Mouse (Mus musculus) neural tube, embryonic 15.5 days (tissue): ENCODE measurements at regions not wholly inside any gene's neighbourhood (a gene's known extent, or its start where the extent isn't known, plus 50 kb on each side); places are given as distances from the start of the nearest gene placed in this dataset.
A peak's percentile ranks its signal among the peaks of the same experiment; 100 is the strongest.

ENCODE experiments used
- ATAC-seq: fragments of 200-750 bp; cut with Nextera tagmentation; 2 replicates; pipeline ENCODE4 v1.8.0; 2017; ENCODE audit warnings: mild to moderate bottlenecking, moderate TSS enrichment, moderate library complexity; ENCODE audit not compliant: low FRiP score
- H3K27ac ChIP-seq: fragments of 300-500 bp; sonication (generic); replicated peaks from 2 replicates; pipeline ENCODE4 v1.5.1; 2015; ENCODE audit warnings: mild to moderate bottlenecking, inconsistent platforms
- H3K27me3 ChIP-seq: fragments of 300-500 bp; sonication (generic); replicated peaks from 2 replicates; pipeline ENCODE4 v1.6.1; 2015; ENCODE audit warnings: inconsistent platforms
- H3K36me3 ChIP-seq: fragments of 300-500 bp; sonication (generic); 2 replicates; pipeline ENCODE4 v1.6.1; 2015; ENCODE audit warnings: inconsistent platforms
- H3K4me1 ChIP-seq: fragments of 300-500 bp; sonication (generic); 2 replicates; pipeline ENCODE4 v1.6.1; 2015; ENCODE audit warnings: inconsistent platforms
- H3K4me2 ChIP-seq: fragments of 300-500 bp; sonication (generic); 2 replicates; pipeline ENCODE4 v1.6.1; 2015; ENCODE audit warnings: inconsistent platforms, mild to moderate bottlenecking, moderate library complexity
- H3K4me3 ChIP-seq: fragments of 300-500 bp; sonication (generic); replicated peaks from 2 replicates; pipeline ENCODE4 v1.5.1; 2015; ENCODE audit warnings: mild to moderate bottlenecking, inconsistent platforms
- H3K9ac ChIP-seq: fragments of 300-500 bp; sonication (generic); replicated peaks from 2 replicates; pipeline ENCODE4 v1.6.1; 2015; ENCODE audit warnings: mild to moderate bottlenecking, inconsistent platforms
- H3K9me3 ChIP-seq: fragments of 300-500 bp; sonication (generic); replicated peaks from 2 replicates; pipeline ENCODE4 v1.6.1; 2016; ENCODE audit warnings: inconsistent platforms
- WGBS: fragments of 180-500 bp; shearing (Covaris S2); methylation state at CpG from one replicate; pipeline ENCODE4 v1.1.7; 2015; ENCODE audit warnings: mixed read lengths; 5-methylcytosine and 5-hydroxymethylcytosine counted together

DNA sequence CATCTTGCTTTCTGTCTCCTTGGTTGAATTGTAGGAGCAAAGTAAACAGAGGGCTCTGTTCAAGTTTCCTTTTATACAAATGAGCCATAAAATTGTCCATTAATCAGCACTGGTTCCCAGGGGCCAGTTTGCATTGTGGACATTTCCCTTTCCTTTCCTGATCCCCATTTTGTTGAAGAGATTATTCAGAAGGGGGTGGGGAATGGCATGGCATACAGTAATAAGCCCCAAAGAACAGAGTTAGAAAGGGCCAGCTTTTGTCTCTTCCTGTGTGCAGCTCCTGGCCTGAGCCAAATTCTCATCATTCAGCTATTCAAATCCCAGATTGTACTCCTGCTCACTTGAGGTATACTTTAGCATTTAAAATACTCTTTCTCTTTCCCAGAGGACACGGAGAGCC lies 441.8 kb downstream of the Epha4 start:
- Histone ChIP-seq H3K4me3 (no peak overlapping the region), H3K4me1 (no peaks in the 10 kb centered on the region), H3K4me2 (no peak overlapping the region), H3K9me3 (no peaks in the 10 kb centered on the region), H3K9ac (no peak overlapping the region), H3K27ac (no peak overlapping the region), H3K36me3 (no peaks in the 10 kb centered on the region), H3K27me3 (no peaks in the 10 kb centered on the region)
- 19% methylated on average over 1 of the region's 1 CpGs for WGBS
- ATAC-seq = no peak

GRCm38 (mm10) chr1:77074926-77075885 lies 439.7 kb downstream of the Epha4 start:
- no peak overlapping the region for H3K9ac ChIP-seq
- no peak for ATAC-seq
- H3K27ac ChIP-seq = no peak overlapping the region
- no peak overlapping the region for H3K4me3 ChIP-seq
- 83% methylated on average over 13 of the region's 13 CpGs for WGBS
- no peaks in the 10 kb centered on the region for H3K4me1 ChIP-seq
- H3K9me3 ChIP-seq = no peaks in the 10 kb centered on the region
- H3K36me3 ChIP-seq = no peaks in the 10 kb centered on the region
- H3K4me2 ChIP-seq = no peak overlapping the region
- H3K27me3 ChIP-seq = no peaks in the 10 kb centered on the region; the same call in 1 of the 2 replicates

DNA sequence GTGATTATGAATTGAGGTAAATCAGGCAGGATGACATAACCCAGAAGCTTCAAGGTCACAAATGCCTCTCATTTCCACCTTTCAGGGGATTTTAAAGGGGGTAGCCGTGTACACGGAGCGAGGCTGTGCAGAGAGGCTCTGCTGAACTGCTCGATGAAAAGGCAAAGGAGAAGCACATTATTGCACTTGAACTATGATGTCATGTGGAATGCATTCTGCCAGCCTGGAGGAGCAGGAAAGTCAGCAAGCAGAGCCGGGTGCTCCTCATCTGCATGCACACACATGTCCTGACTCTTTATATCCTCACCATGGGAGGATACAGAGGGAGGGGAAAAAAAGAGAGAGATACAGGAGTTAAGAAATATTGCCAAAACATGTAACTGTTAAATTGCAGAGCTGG lies 434.1 kb downstream of the Epha4 start:
- H3K4me1 ChIP-seq = peaks cover 15% of the 10 kb centered on the region
- H3K9me3 ChIP-seq = no peaks in the 10 kb centered on the region
- no peak overlapping the region for H3K4me3 ChIP-seq
- no peaks in the 10 kb centered on the region for H3K36me3 ChIP-seq
- 0 out of 2 replicates have a peak overlapping the region, but pooled peaks have one; percentile 33 for H3K27ac ChIP-seq
- peaks cover 3% of the 10 kb centered on the region; the same call in 1 of the 2 replicates for H3K27me3 ChIP-seq
- WGBS = 22% methylated on average over 5 of the region's 5 CpGs
- no peak for ATAC-seq
- no peak overlapping the region for H3K4me2 ChIP-seq
- H3K9ac ChIP-seq = no peak overlapping the region

- peaks cover 15% of the 10 kb centered on the region for H3K4me1 ChIP-seq
- no peak overlapping the region for H3K4me2 ChIP-seq
- no peak overlapping the region for H3K4me3 ChIP-seq
- H3K9ac ChIP-seq = no peak overlapping the region
- no peaks in the 10 kb centered on the region for H3K36me3 ChIP-seq
- no peaks in the 10 kb centered on the region for H3K9me3 ChIP-seq
- ATAC-seq = no peak
- no peak overlapping the region for H3K27ac ChIP-seq
- WGBS = 49% methylated on average over 7 of the region's 7 CpGs
- peaks cover 3% of the 10 kb centered on the region for H3K27me3 ChIP-seq
These were observed 433.2 kb downstream of the Epha4 start for GRCm38 (mm10) chr1:77081660-77082059.

DNA sequence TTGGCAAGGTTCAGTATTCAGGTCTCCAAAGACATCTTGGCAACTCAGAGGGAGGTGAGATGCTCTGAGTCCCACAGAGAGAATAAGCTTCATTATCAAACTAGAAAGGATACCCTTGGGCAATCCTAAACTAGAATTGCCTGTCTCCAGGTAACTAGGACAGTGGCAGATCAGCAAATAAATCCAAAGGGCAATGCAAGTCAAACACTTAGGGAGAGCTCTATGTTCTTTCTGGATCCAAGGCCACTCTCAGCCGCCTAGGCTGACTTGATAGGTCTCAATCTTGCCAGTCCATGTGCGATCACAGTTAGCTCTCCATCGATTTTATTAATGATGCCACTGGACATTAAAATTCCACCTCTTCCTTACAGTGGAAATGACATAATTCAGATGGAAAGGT lies 432.5 kb downstream of the Epha4 start:
- Histone ChIP-seq H3K4me3 (no peak overlapping the region), H3K9me3 (no peaks in the 10 kb centered on the region), H3K27me3 (peaks cover 3% of the 10 kb centered on the region), H3K9ac (no peak overlapping the region), H3K36me3 (no peaks in the 10 kb centered on the region), H3K27ac (no peak overlapping the region), H3K4me2 (no peak overlapping the region), H3K4me1 (peaks cover 15% of the 10 kb centered on the region)
- ATAC-seq = no peak
- 84% methylated on average over 3 of the region's 3 CpGs for WGBS

DNA sequence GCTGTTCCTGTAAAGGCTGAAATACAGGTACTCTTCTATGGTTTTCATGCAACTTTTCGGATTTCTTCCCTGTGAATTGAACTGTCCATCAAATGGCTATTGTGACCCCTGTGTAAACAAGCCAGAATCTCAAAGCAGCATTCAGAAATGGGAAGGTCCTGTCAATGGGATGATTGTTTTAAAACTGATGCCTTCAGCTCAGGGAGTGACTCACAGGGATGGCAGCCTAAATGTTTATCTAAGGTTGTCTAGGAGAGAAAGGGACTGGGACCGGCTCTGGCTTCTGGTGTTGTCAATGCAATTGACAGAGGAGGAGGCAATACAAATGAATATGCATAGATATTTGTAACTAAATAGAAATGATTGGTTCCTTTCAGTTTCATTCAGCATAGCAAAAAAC lies 421.3 kb downstream of the Epha4 start:
- Histone ChIP-seq H3K27me3 (no peaks in the 10 kb centered on the region), H3K9ac (no peak overlapping the region), H3K9me3 (no peaks in the 10 kb centered on the region), H3K27ac (no peak overlapping the region), H3K4me2 (no peak overlapping the region), H3K36me3 (no peaks in the 10 kb centered on the region), H3K4me3 (no peak overlapping the region), H3K4me1 (no peaks in the 10 kb centered on the region; the same call in 1 of the 2 replicates)
- WGBS = 36% methylated on average over 2 of the region's 2 CpGs
- no peak for ATAC-seq

- H3K36me3 ChIP-seq = no peaks in the 10 kb centered on the region
- no peak for ATAC-seq
- no peak overlapping the region for H3K4me3 ChIP-seq
- H3K27ac ChIP-seq = no peak overlapping the region
- H3K9me3 ChIP-seq = no peaks in the 10 kb centered on the region
- no peaks in the 10 kb centered on the region for H3K4me1 ChIP-seq
- H3K9ac ChIP-seq = no peak overlapping the region
- WGBS = 67% methylated on average over 12 of the region's 12 CpGs
- H3K27me3 ChIP-seq = no peaks in the 10 kb centered on the region
- no peak overlapping the region for H3K4me2 ChIP-seq
These were observed 413.1 kb downstream of the Epha4 start for GRCm38 (mm10) chr1:77101726-77102272.

- Histone ChIP-seq H3K4me3 (no peak overlapping the region), H3K4me2 (no peak overlapping the region), H3K9ac (no peak overlapping the region), H3K4me1 (no peaks in the 10 kb centered on the region), H3K9me3 (no peaks in the 10 kb centered on the region), H3K27me3 (no peaks in the 10 kb centered on the region), H3K27ac (no peak overlapping the region), H3K36me3 (no peaks in the 10 kb centered on the region)
- WGBS = 55% methylated on average over 13 of the region's 13 CpGs
- ATAC-seq = no peak
These were observed 412.3 kb downstream of the Epha4 start for GRCm38 (mm10) chr1:77102421-77103133.

GRCm38 (mm10) chr1:77109861-77110785 lies 404.8 kb downstream of the Epha4 start:
- no peaks in the 10 kb centered on the region for H3K27me3 ChIP-seq
- no peak overlapping the region for H3K27ac ChIP-seq
- H3K36me3 ChIP-seq = no peaks in the 10 kb centered on the region
- WGBS = 68% methylated on average over 6 of the region's 6 CpGs
- ATAC-seq = no peak
- no peaks in the 10 kb centered on the region for H3K9me3 ChIP-seq
- no peak overlapping the region for H3K4me3 ChIP-seq
- H3K4me2 ChIP-seq = no peak overlapping the region
- no peaks in the 10 kb centered on the region for H3K4me1 ChIP-seq
- H3K9ac ChIP-seq = no peak overlapping the region

DNA sequence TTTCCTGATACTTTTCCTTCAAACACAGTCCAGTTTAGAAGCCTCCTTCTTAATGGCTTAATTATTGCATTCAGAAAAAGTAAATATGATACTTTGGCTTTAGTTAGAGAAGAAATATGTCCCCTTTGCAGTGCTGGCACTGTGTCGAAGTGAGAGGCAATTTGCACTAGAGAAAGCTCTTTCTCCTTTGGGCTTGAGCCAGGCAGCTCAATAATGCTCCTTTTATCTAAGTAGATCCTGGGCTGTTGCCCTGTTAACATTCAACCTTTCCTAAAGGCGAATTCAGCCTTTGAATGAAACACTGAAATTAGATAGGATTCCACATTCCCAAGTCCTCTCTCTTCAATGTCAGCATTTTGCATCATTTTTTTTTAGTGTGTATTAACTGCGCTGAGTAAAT lies 386.5 kb downstream of the Epha4 start:
- Histone ChIP-seq H3K27me3 (no peaks in the 10 kb centered on the region), H3K4me1 (peaks cover 3% of the 10 kb centered on the region; the same call in 1 of the 2 replicates), H3K9me3 (no peaks in the 10 kb centered on the region), H3K36me3 (no peaks in the 10 kb centered on the region), H3K27ac (no peak overlapping the region), H3K4me3 (no peak overlapping the region), H3K9ac (no peak overlapping the region), H3K4me2 (no peak overlapping the region)
- ATAC-seq = no peak
- WGBS = 57% methylated on average over 3 of the region's 3 CpGs

DNA sequence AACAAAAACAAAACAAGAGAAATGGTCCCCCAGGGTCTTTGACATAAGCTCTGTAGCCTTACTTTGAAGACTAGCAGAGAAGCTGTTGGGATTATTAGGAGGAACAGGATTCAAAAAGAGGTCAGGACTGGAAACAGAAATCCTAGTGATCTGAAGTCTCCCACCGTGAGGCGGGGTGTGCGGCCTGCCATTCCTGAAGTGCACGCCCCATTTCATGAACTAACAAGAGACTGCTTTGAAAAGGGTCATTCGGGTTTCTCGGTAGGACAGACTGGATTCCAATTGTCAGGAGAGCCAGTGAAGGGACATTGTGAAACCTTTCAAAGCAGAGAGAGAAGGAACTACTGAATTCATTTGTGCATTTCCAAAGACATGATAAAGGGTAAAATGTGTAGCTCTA lies 377.2 kb downstream of the Epha4 start:
- H3K4me2 ChIP-seq = no peak overlapping the region
- H3K36me3 ChIP-seq = no peaks in the 10 kb centered on the region
- H3K4me1 ChIP-seq = no peaks in the 10 kb centered on the region
- H3K9me3 ChIP-seq = no peaks in the 10 kb centered on the region
- H3K27me3 ChIP-seq = no peaks in the 10 kb centered on the region
- H3K27ac ChIP-seq = no peak overlapping the region
- no peak overlapping the region for H3K4me3 ChIP-seq
- WGBS = 13% methylated on average over 6 of the region's 6 CpGs
- no peak for ATAC-seq
- no peak overlapping the region for H3K9ac ChIP-seq
